Mouse (Mus musculus): ENCODE data around the gene Tacr2. TPM values are rescaled to one million over a fixed set of nuclear protein-coding genes. Genes with fewer than 3 reads are reported as not detected.

The Tacr2 gene
- total and polyA plus RNA-seq, 3 experiments, result 0.45 TPM; not detected in 2

DNA sequence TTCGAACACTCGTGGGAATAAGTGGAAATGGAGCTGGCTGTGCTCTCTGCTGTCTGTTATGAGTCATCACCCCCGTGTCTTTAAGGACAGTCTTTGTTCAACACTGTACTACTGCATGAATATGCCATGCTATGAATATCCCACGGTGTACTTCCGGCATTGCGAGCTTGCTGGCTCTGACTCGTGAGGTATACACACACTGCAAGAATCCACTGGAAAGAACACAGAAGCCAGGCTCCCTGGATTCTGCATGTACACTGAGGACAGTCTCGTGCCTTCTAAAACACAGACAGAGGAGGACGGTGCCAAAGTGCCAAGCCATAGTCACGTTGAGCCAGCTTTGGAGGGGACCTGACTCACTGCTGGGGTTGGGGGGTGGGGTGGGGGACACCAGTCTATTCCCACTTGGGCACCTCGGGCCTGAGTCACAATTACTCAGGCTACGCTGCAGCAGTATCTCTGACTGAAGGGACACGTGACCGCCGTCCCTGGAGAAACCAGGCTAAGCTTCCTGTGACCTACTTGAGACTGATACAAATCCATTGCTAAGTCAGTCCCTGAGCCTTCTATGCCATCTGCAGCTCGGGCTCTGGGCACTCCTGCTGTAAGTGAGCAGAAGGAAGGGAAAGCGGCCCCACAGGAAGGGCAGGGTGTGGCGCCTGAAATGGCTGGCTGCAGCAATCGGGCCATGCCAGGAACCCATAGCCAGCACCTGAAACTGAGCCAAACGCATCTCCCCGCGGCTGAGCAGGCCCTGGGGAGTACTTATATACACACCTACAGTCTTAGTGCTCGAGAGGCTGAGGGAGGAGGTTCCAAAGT lies 48.0 kb downstream of the Tacr2 start:
- TF ChIP-seq GATA1 (IDR thresholded peaks at IDR 0.05; ENCODE audit: borderline replicate concordance, low read length) (no peak), CTCF (IDR thresholded peaks at IDR 0.05; ENCODE audit: low read depth, low read length) (no peak), TAL1 (conservative IDR thresholded peaks at IDR 0.05; ENCODE audit: low read depth, low read length) (no peak), POLR2AphosphoS5 (IDR thresholded peaks at IDR 0.05; ENCODE audit: insufficient replicate concordance, low read depth, low read length) (no peak), GATA2 (IDR thresholded peaks at IDR 0.05; ENCODE audit: borderline replicate concordance, low read depth, low read length) (no peak)
- H3K4me3 ChIP-seq (ENCODE audit: low read depth, low read length), result no peak overlapping the region
- H3K9me3 ChIP-seq (replicated peaks), result no peaks in the 10 kb centered on the region
- H3K4me1 ChIP-seq (ENCODE audit: insufficient read depth, low read depth, low read length), result peaks cover 4% of the 10 kb centered on the region
- H3K36me3 ChIP-seq (replicated peaks), result peaks cover 100% of the 10 kb centered on the region
- DNase-seq (ENCODE audit: low spot score) (no peak), ATAC-seq (ENCODE audit: extremely low read depth, insufficient number of reproducible peaks, low FRiP score, poor library complexity, severe bottlenecking) (no peak)
- H3K27me3 ChIP-seq (ENCODE audit: insufficient read depth, low read length), result no peaks in the 10 kb centered on the region

GRCm38 (mm10) chr10:62305090-62305489 lies 52.9 kb downstream of the Tacr2 start:
- H3K9me3 ChIP-seq (replicated peaks), result 0 out of 2 replicates have a peak, but pooled peaks cover 4% of the 10 kb centered on the region
- H3K27me3 ChIP-seq (ENCODE audit: insufficient read depth, low read length), result no peaks in the 10 kb centered on the region
- no peak for ATAC-seq (ENCODE audit: extremely low read depth, insufficient number of reproducible peaks, low FRiP score, poor library complexity, severe bottlenecking)
- no peaks in the 10 kb centered on the region; the same call in 1 of the 2 replicates for H3K4me1 ChIP-seq (ENCODE audit: insufficient read depth, low read depth, low read length)
- no peak for TF ChIP-seq TAL1 (conservative IDR thresholded peaks at IDR 0.05; ENCODE audit: low read depth, low read length)
- no peak for TF ChIP-seq GATA2 (IDR thresholded peaks at IDR 0.05; ENCODE audit: borderline replicate concordance, low read depth, low read length)
- TF ChIP-seq CTCF (IDR thresholded peaks at IDR 0.05; ENCODE audit: low read depth, low read length), result no peak
- TF ChIP-seq GATA1 (IDR thresholded peaks at IDR 0.05; ENCODE audit: borderline replicate concordance, low read length), result no peak
- TF ChIP-seq POLR2AphosphoS5 (IDR thresholded peaks at IDR 0.05; ENCODE audit: insufficient replicate concordance, low read depth, low read length), result no peak
- H3K36me3 ChIP-seq (replicated peaks), result peaks cover 97% of the 10 kb centered on the region
- DNase-seq (ENCODE audit: low spot score), result no peak
- H3K4me3 ChIP-seq (ENCODE audit: low read depth, low read length), result no peak overlapping the region

DNA sequence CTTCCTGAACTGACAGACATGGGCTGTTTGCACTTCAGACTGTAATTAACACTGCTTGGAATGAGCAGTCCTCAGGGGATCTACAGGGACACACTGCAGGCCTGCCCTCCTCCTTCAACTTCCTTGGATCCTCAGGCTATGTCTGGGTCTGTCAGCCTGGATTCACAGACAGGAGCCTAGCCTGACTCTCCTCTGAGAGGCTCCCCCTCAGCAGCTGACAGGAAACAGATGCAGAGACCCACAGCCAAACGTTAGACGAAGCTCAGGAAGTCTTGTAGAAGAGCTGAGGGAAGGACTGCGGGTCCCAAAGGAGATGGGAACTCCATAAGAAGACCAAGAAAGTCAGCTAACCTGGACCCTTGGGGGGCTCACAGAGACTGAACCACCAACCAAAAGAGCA lies 54.2 kb downstream of the Tacr2 start:
- TF ChIP-seq TAL1 (conservative IDR thresholded peaks at IDR 0.05; ENCODE audit: low read depth, low read length), result no peak
- TF ChIP-seq GATA1 (IDR thresholded peaks at IDR 0.05; ENCODE audit: borderline replicate concordance, low read length), result no peak
- no peak for TF ChIP-seq CTCF (IDR thresholded peaks at IDR 0.05; ENCODE audit: low read depth, low read length)
- no peak for TF ChIP-seq POLR2AphosphoS5 (IDR thresholded peaks at IDR 0.05; ENCODE audit: insufficient replicate concordance, low read depth, low read length)
- no peak for TF ChIP-seq GATA2 (IDR thresholded peaks at IDR 0.05; ENCODE audit: borderline replicate concordance, low read depth, low read length)
- peaks cover 92% of the 10 kb centered on the region for H3K36me3 ChIP-seq (replicated peaks)
- H3K27me3 ChIP-seq (ENCODE audit: insufficient read depth, low read length), result no peaks in the 10 kb centered on the region
- 0 out of 2 replicates have a peak, but pooled peaks cover 4% of the 10 kb centered on the region for H3K9me3 ChIP-seq (replicated peaks)
- DNase-seq (ENCODE audit: low spot score) (no peak), ATAC-seq (ENCODE audit: extremely low read depth, insufficient number of reproducible peaks, low FRiP score, poor library complexity, severe bottlenecking) (no peak)
- H3K4me1 ChIP-seq (ENCODE audit: insufficient read depth, low read depth, low read length), result peaks cover 10% of the 10 kb centered on the region
- no peak overlapping the region for H3K4me3 ChIP-seq (ENCODE audit: low read depth, low read length)

DNA sequence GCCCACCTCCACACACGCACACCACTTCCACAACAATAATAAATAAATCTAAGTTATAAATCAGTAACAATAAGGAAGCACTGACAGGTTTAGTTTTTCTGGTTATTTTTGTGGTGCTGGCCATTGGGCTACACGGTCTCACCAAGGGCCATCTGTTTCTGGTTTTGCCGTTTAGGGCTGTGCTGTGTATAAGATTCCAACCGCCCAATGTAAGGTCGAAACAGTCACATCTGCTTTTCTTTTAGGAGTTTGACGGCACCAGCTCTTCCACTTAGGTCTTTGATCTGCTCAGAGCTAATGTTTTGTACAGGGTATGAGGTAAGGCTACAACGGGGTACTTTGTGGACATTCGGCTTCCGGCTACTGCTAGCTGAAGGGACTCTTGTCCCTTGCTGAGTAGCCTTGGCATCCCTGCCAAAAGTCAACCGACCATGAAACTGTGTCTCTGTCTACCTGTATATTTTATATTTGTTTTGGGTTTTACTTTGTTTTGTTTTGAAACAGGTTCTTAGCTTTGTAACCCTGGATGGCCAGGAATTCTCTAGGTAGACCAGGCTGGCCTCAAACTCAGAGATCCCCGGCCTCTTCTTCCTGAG lies 56.8 kb downstream of the Tacr2 start:
- ATAC-seq (ENCODE audit: extremely low read depth, insufficient number of reproducible peaks, low FRiP score, poor library complexity, severe bottlenecking), result no peak
- no peak for TF ChIP-seq GATA1 (IDR thresholded peaks at IDR 0.05; ENCODE audit: borderline replicate concordance, low read length)
- TF ChIP-seq CTCF (IDR thresholded peaks at IDR 0.05; ENCODE audit: low read depth, low read length), result no peak
- TF ChIP-seq TAL1 (conservative IDR thresholded peaks at IDR 0.05; ENCODE audit: low read depth, low read length), result no peak
- no peak for TF ChIP-seq GATA2 (IDR thresholded peaks at IDR 0.05; ENCODE audit: borderline replicate concordance, low read depth, low read length)
- TF ChIP-seq POLR2AphosphoS5 (IDR thresholded peaks at IDR 0.05; ENCODE audit: insufficient replicate concordance, low read depth, low read length), result no peak
- Histone ChIP-seq H3K4me3 (ENCODE audit: low read depth, low read length) (no peak overlapping the region), H3K9me3 (replicated peaks) (0 out of 2 replicates have a peak, but pooled peaks cover 4% of the 10 kb centered on the region), H3K36me3 (replicated peaks) (peaks cover 80% of the 10 kb centered on the region), H3K27me3 (ENCODE audit: insufficient read depth, low read length) (no peaks in the 10 kb centered on the region), H3K4me1 (ENCODE audit: insufficient read depth, low read depth, low read length) (peaks cover 29% of the 10 kb centered on the region)
- no peak for DNase-seq (ENCODE audit: low spot score)

- Histone ChIP-seq H3K4me1 (ENCODE audit: insufficient read depth, low read depth, low read length) (peaks cover 35% of the 10 kb centered on the region), H3K27me3 (ENCODE audit: insufficient read depth, low read length) (no peaks in the 10 kb centered on the region), H3K4me3 (ENCODE audit: low read depth, low read length) (no peak overlapping the region), H3K36me3 (replicated peaks) (peaks cover 80% of the 10 kb centered on the region), H3K9me3 (replicated peaks) (0 out of 2 replicates have a peak, but pooled peaks cover 4% of the 10 kb centered on the region)
- TF ChIP-seq CTCF (IDR thresholded peaks at IDR 0.05; ENCODE audit: low read depth, low read length), result no peak
- DNase-seq (ENCODE audit: low spot score) (no peak), ATAC-seq (ENCODE audit: extremely low read depth, insufficient number of reproducible peaks, low FRiP score, poor library complexity, severe bottlenecking) (no peak)
These were observed 57.4 kb downstream of the Tacr2 start for GRCm38 (mm10) chr10:62309593-62309992.

- no peaks in the 10 kb centered on the region for H3K27me3 ChIP-seq (ENCODE audit: insufficient read depth, low read length)
- no peak overlapping the region for H3K4me3 ChIP-seq (ENCODE audit: low read depth, low read length)
- ATAC-seq (ENCODE audit: extremely low read depth, insufficient number of reproducible peaks, low FRiP score, poor library complexity, severe bottlenecking) (no peak), DNase-seq (ENCODE audit: low spot score) (no peak)
- H3K36me3 ChIP-seq (replicated peaks), result peaks cover 80% of the 10 kb centered on the region
- H3K4me1 ChIP-seq (ENCODE audit: insufficient read depth, low read depth, low read length), result peaks cover 43% of the 10 kb centered on the region
- 0 out of 2 replicates have a peak, but pooled peaks cover 4% of the 10 kb centered on the region for H3K9me3 ChIP-seq (replicated peaks)
- no peak for TF ChIP-seq GATA1 (IDR thresholded peaks at IDR 0.05; ENCODE audit: borderline replicate concordance, low read length)
These were observed 58.2 kb downstream of the Tacr2 start for GRCm38 (mm10) chr10:62310259-62311039.
